Mouse (Mus musculus) gastrocnemius, postnatal 25 days (tissue): ENCODE results near the gene Car5a. TPM values are rescaled to one million over a fixed set of nuclear protein-coding genes. Genes with fewer than 3 reads are reported as not detected.

ENCODE experiments used
- DNase-seq: peaks from one replicate; pipeline ENCODE4 v3.0.0; 2022
- total RNA-seq, 2 experiments: library from RNA; stranded (reverse); gene quantifications; 1 replicate in 1 of 2; 2 replicates in 1 of 2; pipeline ENCODE4 v1.2.3; 2021

Gene Car5a
- total RNA-seq, 2 experiments from 2014 or later: not detected

DNA sequence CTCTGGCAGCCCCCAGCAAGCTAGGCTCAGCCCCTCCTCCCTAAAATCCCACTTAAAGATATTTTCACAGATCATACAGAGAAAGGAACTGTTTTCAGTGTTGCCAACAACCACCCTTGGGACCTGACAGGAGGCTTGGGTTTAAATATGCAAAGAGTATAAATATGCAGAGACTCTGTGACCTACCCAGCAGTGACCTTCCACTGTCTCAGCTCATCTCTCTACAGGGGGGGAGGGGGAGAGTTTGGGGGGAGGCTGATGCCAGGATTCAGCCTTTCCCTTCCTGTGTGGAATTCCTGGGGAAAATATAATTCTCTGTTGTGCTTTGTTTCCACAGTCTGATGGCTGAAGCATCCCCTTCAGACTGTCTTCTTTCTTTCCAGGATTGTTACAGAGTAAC lies 9.8 kb downstream of the Car5a start:
- no peak for DNase-seq

DNA sequence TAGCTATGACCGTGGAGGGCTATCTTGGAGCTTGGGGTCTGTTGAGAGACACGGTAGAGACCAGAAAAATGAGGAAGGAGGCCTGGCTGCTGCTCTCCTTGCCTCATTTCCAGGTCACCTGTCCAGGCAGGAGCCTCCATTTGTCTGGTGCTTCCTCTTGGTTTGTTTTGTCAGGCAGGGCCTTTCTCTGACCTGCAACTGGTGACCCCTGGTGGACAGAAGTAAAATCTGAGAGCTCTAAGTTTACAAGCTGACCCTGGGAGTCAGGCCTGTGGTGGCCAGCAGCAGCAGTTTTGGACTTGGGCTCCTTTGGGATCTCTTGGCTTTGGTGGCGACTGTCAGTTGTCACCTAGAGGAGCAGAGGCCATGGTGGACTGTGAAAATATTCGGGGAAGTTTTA lies 10.2 kb downstream of the Car5a start:
- DNase-seq: no peak

DNA sequence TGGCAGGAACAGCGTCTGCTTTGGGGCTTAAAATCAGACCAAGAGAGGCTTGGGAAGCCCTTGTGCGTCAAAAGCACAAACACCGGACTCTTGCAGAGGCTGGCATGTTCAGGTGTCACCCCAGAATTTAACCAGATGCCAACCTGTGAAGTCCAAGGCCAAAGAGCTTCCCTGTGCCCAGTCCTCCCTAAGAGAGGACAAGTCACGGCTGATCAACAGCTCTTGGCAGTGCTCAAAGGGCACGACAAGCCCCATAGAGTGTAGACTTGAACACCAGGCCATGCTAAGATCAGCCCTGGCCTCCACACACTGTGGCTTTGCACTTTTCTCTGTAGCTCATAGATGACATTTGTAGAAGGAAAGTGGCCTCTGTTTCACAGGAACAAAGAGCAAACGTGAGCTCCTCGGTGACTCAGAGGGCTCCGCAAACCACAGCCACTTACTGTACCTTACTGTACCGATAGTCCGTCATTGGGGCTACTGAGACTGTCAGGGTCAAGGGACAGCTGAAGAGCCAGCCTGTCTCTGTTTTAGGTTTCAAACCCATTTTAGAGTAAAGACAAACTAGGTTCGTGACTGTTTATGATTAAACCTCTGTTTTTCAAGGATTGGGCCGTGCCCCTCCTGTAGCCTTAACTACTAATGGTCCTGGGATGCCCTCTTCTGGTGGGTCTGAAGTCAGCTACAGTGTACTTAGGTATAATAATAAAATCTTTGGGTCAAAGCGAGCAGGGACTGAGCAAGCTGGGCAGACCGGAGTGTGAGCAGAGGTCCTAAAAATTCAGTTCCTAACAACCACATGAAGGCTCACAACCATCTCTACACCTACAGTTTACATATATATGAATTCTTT lies 11.8 kb downstream of the Car5a start:
- no peak for DNase-seq

DNA sequence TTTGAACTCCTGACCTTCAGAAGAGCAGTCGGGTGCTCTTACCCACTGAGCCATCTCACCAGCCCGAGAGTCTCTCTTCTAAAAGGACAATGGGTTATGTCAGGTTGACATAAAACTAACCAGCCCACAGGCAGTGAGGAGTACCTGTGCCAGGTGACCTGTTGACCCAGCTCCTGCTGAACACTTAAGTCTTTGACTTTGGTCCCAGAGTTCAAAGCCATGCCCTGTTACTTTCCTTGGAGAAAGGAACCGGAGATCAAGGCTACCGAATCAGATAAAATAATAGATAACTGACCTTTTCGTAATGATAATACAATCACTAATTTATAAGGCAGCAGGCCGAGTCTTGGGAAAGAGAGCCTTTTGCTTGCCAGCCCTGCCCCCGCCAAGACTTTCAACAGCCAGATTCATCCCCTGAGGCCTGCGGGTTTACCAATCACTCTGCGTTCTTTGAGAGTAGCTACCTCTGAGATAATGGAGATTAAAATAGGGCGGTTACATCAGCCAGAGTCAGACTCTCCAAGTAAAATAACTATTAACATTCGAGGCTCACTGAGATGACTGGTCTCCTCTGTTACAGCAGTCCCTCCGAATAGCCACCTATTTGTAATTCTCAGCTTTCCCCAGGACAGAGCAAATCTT lies 12.6 kb downstream of the Car5a start:
- DNase-seq: peak; percentile 66

DNA sequence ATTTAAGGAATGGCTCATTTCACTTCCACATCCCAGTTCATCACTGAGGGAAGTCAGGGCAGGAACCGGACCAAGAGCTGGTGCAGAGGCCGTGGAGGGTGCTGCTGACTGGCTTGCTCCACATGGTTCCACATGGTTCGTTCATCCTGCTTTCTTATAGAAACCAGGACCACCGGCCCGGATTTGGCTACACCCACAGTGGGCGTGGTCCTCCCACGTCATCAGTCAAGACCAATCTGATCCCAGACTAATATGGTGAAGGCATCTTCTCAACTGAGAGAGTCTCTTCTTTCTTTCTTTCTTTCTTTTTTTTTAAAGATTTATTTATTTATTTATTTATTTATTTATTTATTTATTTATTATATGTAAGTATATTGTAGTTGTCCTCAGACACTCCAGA lies 13.1 kb downstream of the Car5a start:
- no peak for DNase-seq

DNA sequence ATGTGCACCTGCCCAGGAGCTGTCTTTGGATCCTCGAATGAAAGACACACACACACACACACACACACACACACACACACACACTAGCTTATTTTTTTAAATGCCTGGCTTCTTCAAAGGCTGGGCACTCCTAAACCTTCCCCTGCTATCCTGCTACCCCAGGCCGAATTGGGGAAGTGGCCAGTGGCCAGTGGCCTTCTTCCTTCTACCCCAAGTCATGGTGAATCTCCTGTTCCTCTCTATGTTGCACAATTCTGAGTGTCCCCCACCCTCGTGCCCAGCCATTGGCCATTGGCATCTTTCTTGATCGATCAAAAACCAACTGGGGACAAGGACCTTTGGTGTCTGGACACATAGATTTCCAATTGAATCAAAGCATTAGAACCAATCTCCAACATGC lies 14.7 kb downstream of the Car5a start:
- DNase-seq: no peak

DNA sequence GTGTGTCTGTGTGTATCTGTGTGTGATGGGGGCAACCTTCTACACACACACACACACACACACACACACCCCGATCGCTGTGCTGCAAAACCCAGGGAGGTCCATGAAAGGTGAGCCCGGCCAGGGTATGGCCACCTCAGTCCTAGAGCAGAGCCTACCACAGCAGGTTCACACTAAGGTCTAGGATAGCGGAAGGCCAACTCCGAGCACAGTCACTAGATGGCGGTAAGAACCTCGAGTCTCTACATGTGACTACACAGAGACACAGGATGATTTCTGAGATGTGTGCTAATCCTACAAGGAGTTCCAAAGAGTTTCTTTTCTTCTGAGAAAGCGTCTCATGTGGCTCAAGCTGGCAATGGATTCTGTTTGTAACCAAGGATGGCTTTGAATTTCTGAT lies 17.4 kb downstream of the Car5a start:
- no peak for DNase-seq

DNA sequence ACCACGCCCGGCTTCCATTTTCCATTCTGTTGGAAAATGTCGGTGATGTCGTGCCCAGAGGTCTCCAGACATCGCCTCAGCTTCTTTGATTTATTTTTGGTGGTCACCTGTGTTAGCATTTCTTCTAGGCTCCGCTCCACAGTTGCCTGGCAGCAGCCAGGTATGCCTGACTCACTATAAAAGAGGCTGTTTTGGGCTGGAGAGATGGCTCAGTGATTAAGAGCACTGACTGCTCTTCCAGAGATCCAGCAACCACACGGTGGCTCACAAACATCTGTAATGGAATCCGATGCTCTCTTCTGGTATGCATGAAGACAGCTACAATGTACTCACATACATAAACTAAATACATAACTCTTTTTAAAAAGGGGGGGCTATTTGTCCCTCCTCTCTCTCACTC lies 18.4 kb downstream of the Car5a start:
- DNase-seq: no peak

DNA sequence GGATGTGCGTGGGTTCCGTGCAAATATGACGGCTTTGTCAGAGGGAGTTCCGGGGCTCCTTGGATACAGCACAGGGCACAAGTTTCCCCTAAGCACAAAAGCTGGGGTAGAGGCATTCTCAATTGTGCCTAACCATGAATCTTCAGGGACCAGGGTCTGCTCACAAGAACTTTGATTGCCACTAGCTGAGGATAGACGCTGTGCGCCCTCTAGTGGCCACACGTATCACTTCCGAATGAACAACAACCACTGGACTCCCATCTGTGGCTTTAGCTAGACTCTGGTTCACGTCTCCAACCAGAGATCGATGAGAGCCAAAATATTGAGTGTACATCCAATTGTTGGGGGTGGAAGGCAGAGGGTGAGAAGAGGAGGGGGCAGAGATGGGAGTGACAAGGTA lies 19.1 kb downstream of the Car5a start:
- DNase-seq: peak; percentile 44

DNA sequence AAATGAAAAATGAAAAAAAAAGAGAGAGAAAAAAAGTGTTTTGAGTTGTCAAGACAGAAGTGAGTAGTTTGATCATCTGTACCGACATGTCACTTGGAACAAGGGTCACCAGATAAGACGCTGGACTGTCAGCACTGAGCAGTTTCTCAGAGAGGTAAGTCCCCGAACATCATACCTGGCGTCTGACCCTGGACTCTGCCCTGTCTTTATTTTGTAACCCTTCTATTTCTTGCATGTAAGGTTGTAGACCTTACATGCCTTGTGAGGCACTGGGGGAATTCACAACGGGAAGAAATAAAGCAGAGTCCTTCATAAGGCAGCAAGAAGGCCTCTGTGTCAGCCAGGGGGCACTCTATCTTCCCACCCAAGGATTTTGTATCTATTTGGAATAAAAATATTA lies 20.0 kb downstream of the Car5a start:
- no peak for DNase-seq

DNA sequence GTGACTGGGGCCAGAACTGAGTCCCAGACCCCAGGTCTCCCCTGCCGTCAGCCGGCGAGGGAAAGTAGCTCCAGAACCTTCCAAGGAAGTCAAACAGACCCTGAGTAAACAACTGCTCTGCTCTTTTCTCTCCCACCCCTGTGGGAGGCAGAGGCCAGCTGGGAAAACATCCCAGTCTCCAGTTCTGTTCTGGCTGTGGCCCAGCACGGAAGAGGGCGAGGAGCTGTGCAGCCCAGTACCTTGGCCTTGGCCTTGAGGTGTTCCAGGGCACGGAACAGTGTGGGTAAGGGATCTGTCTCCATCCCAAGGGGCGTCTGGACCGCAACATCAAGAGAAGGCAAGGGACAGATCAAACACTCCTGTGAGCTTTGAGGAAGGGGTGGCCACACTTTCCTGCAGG lies 22.6 kb downstream of the Car5a start:
- peak; percentile 40 for DNase-seq

DNA sequence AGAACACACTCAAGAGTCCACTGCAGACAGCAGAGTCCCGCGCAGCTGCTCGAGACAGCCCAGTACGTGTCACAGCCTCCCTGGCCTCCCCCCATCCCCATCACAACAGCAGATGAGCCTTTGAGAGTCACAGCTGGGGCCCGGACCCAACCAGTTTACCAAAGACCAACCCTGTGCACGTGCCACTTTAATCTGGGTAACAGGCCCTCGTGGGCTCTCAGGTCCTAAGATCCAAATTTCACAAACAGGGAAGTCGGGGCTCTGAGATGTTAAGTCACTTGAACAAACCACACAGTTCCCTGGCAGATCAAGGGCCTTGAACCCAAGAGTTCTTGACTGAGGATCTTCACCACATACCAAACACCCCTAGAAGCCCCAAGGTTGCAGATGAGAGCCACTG lies 23.1 kb downstream of the Car5a start:
- no peak for DNase-seq

DNA sequence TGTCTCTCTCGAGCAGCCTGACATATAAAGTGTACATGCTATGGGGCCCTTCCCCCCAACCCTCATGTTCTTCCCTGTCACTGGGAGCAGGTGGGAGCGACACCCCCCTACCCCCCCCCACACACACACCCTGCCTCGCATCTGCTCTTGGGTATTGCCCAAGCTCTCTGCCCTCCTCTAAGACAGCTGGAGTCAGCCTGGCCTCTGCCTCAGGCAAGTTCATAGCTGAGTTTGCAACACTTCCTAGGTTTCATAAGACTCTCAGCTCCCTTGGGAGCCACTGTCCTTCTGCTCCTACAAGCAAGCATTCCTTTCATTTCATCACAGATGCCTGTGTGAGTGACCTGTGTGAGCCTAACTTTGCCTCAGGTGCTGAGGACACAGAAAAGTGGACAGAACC lies 25.0 kb downstream of the Car5a start:
- DNase-seq: peak; percentile 37

DNA sequence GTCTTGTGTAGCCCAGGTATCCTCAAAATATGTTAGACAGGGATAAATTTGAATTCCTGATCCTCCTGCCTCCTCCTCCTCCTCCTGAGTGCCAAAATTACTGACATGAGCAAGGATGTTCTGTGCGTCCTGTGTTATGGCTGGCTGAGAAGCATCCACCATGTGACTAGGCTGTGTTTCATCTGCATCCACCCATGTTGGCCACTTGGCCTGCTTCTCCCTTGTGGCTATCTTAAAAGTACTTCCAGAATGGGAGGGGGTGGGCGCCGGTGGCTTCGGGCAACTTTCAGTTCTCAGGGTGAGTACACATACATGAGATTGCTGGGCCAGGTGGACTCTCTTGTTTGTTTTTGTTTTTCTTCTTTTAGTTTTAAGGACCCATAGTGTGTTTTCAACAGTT lies 25.5 kb downstream of the Car5a start:
- DNase-seq: no peak

DNA sequence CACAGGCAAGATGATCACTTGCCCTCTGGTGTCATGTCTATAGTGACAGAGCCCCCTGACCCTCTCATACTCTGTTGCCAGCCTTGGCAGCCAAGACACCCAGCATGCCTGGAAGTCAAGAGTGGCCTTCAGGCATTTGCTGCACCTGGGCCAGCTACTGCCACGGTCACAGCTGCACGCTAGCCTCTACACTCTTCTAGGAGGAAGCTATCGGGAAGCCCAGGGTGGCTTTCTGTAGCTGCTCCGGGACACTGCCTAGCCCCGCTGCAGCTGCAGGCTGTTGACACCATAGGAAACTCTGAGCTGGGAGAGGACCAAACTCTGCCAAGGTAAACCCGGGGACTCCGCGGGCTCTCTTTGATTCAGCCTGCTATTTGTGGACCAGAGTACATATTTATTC lies 31.3 kb downstream of the Car5a start:
- no peak for DNase-seq

DNA sequence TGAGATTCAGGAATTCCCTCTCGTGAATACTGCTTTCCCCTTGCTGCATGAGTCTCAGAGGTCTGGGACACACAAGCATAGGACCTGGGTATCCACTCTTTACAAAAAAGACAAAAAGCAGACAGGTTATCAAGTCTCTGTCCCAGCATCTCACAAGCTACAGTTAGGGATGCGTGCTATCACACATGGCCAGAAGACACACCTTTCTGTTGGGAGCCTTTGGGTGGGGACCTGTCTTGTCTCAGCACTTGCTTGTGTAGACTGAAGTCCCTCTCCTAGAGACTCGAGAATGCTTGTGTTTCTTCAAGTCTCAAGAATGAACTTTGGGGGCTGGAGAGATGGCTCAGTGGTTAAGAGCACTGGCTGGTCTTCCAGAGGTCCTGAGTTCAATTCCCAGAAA lies 31.9 kb downstream of the Car5a start:
- no peak for DNase-seq

DNA sequence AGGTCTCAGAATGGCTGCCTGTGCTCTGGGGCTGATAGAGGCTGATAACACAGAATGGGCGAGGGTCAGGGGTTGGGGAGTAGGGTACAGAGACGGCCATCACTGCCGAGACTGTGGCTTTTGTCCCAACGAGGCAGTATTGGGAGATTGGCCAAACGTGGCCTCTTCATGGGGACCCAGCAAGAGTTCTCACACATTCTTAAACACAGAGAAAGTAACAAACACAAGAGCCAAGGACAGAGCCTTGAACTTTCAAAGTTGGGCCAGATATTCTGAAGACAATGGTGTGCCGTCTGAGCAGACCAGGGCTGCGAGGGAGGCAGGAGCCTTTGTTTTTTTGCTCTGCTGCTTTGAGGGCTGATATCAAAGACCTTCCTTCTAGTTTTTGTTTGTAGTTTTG lies 32.7 kb downstream of the Car5a start:
- no peak for DNase-seq

DNA sequence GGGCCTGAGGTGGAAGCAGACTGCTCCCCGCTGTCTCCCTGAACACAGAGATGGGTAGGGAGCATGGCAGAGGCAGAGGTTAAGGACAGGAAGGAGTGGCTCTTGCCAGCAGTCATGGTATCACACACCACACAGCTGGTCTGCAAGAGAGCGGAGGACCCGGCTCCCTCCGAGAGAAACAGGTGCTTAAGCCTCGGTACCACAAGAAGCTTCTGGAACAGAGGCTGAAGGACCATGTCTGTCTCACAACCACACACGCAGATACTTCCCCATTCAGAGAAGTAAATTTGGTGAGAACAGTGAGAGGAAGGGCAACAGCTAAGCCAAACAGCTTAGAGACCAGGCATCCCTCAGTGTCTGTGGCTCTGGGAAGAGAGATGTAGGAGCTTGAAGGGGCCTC lies 33.3 kb downstream of the Car5a start:
- no peak for DNase-seq

DNA sequence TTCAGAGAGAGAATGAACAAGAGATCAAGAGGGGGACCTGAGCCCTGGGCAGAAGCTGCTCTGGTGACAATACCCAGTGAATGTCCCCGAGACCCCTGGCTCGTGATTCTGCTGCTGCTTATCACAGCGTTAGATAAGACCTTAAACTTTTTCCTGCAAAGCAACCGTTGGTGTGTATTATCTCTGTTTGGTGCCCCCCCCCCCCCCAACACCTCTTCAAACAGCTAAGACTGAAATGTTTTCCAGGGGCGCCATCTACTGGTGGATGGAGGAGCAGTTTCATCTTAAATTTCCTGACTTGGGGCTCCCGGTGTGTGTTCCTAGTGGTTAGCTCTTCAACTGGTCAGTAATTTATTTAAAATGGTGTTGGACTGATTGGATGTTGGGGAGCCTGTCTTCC lies 35.0 kb downstream of the Car5a start:
- DNase-seq: no peak

DNA sequence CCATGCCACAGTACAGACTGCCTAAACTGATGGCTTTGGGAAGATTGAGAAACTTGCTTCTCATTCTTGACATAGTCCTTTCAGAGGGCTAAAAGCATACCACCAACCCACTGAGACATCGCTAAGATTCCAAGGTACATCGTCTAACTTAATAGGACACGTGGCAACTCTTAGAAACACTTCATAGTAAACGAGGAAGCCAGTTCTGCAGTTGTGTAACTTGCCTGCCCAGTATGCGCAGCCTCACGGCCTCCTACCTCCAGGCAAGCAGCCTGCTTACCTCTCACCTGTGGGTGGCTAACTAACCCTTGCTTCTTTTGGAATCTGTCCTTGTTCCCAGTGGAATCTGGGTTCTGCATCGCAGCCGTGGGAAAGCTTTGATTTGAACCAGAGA lies 35.6 kb downstream of the Car5a start:
- DNase-seq: no peak

DNA sequence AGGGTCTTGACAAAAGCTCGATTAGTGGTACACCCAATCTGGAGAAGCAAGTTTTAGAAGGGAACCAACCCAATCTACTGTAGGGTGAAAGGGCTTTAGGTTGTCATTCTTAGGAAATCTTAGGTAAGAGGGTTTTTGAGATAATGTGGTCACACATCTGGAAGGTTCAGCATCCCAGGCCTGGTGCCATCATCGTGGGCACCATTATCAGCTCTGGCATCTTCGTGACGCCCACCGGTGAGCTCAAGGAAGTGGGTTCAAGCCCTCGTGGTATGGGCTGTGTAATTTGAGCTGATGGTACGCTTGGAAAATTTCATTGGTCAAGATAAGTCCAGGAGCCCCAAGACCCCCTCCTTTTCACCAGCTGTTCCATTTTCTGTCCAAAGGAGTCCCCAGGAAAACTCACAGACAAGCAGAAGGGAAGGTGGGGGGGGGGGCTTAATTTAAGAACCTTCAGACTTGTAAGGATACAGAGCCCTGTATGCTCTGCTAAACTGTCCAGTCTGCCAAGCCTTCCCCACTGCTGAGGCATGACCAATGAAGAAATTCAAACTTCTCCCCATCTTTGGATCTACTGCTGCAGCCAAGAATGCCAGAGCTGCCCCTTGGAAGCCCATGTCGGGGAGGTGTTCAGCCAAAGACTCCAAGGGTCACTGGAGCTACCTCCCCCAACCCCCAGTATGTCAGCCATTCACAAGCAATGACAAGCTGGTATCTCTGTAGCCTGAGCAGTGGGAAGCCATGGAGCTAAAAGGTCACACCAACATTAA lies 36.1 kb downstream of the Car5a start:
- no peak for DNase-seq

DNA sequence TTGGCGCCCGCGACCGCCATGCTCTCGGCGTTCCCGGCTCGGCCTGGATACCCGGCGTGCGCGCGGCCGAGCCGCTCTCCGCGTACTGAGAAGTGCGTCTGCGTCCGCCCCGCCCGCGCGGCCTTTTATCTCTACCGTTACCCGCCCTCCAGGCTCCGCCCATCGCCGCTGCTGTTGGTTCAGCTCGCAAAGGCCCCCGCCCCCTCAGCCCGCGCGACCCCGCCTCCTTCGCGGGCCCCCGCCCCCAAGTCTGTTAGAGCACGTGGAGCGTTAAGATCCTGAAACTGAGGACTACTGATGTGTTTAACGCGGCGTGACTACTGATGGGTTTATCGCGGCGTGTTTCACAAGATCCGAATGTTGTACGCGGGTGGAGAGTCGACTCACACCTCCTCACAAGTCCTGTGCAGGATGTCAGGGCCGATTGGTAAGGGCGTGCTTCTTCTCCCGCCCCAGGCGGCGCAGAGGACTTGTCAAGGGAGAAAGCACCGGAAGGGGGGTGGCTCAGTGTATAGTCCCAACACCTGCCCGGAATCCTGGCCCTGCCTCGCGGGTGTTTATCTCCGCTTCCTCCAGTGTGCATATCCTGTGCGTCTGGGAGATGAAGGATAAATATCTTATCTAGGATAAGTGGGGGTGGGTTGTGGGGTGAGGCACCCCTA lies 37.0 kb downstream of the Car5a start, which contains the start of gene Slc7a5:
Gene Slc7a5, minus strand, starts transcription at position 108 of the 662 bp plus-strand sequence.
- peak; percentile 96 for DNase-seq
